8 mouse cellular contexts compared by ENCODE assay signal in genomic region chr10:76033119-76033455, GRCm38 (mm10). TPM values are rescaled to one million over a fixed set of nuclear protein-coding genes. Genes with fewer than 3 reads are reported as not detected.
A peak's percentile ranks its signal among the peaks of the same experiment; 100 is the strongest.
DNase-seq lines count a peak whose midpoint lies in the region; ATAC-seq and TF ChIP-seq lines count a peak whose summit lies in the region.

No protein-coding gene starts in this region.

- intact Hi-C loops in heart, postnatal 10 days (cut with DNase I), result no loop called here
- intact Hi-C loops in left cerebral cortex, postnatal 36 days (cut with DNase I), result no loop called here

- 12% methylated on average over 7 of the region's 7 CpGs for WGBS in heart, embryonic 14.5 days
- WGBS in forebrain, embryonic 16.5 days, result 19% methylated on average over 7 of the region's 7 CpGs
- WGBS in macrophage (ENCODE audit: missing documents), result 22% methylated on average over 7 of the region's 7 CpGs

- ATAC-seq in heart, embryonic 14.5 days (ENCODE audit: insufficient number of reproducible peaks, insufficient read depth, low FRiP score, low read depth), result no peak
- ATAC-seq in forebrain, embryonic 16.5 days, result no peak

- DNase-seq in heart, postnatal 10 days, result no peak
- DNase-seq in ES-E14 (ENCODE audit: low read depth, low spot score), result no peak
- no peak for DNase-seq in right cerebral cortex, postnatal 14 days
- no peak for DNase-seq in left cerebral cortex, postnatal 36 days (ENCODE audit: low spot score in 2 of 2)
- no peak for DNase-seq in cerebellum, postnatal 14 days

- H3K4me2 ChIP-seq in heart, embryonic 14.5 days (ENCODE audit: low read length), result peak overlapping the region; percentile 93
- peak overlapping the region; percentile 65 for H3K4me2 ChIP-seq in forebrain, embryonic 16.5 days (ENCODE audit: low read length)

- H3K79me2 ChIP-seq in macrophage (ENCODE audit: inconsistent target), result peaks cover 53% of the 10 kb centered on the region

- peak overlapping the region; percentile 69 to 89 for H3K4me3 ChIP-seq in heart, embryonic 14.5 days (ENCODE audit: control insufficient read depth in 1 of 2, insufficient read depth in 1 of 2, low read depth in 1 of 2, low read length in 2 of 2)
- H3K4me3 ChIP-seq in ES-E14 (ENCODE audit: insufficient read depth in 1 of 2, low read depth in 1 of 2, low read length in 2 of 2, poor library complexity in 1 of 2, severe bottlenecking in 1 of 2) (peak overlapping the region; percentile 82 to 89), macrophage (ENCODE audit: inconsistent target) (peak overlapping the region; percentile 80)
- peak overlapping the region; percentile 77 for H3K4me3 ChIP-seq in forebrain, embryonic 16.5 days (replicated peaks; ENCODE audit: low read length)

- H3K36me3 ChIP-seq in heart, embryonic 14.5 days (ENCODE audit: control insufficient read depth, insufficient read depth, low read length), result peaks cover 12% of the 10 kb centered on the region
- H3K36me3 ChIP-seq in ES-E14 (ENCODE audit: control insufficient read depth, insufficient read depth, low read length, poor library complexity, severe bottlenecking) (peaks cover 5% of the 10 kb centered on the region), macrophage (ENCODE audit: inconsistent target) (peaks cover 2% of the 10 kb centered on the region; the same call in 1 of the 2 replicates)
- 0 out of 2 replicates have a peak, but pooled peaks cover 4% of the 10 kb centered on the region for H3K36me3 ChIP-seq in forebrain, embryonic 16.5 days (ENCODE audit: control insufficient read depth, insufficient read depth)

- peaks cover 5 to 15% of the 10 kb centered on the region in 2 experiments; a peak in 3 of 4 replicates for H3K4me1 ChIP-seq in heart, embryonic 14.5 days (ENCODE audit: control insufficient read depth in 2 of 2, insufficient read depth in 2 of 2, low read length in 2 of 2)
- H3K4me1 ChIP-seq in ES-E14 (ENCODE audit: control insufficient read depth in 2 of 2, insufficient read depth in 2 of 2, low read length in 2 of 2, poor library complexity in 1 of 2), result peaks cover 9 to 12% of the 10 kb centered on the region in 2 experiments
- peaks cover 11% of the 10 kb centered on the region for H3K4me1 ChIP-seq in forebrain, embryonic 16.5 days (replicated peaks; ENCODE audit: control insufficient read depth, insufficient read depth, low read length)

- in situ Hi-C loops in ES-E14 (cut with MboI; ENCODE audit: low sequenced_read_pairs in 2 of 2, unreplicated experiment in 2 of 2), result no loop called here

- no peaks in the 10 kb centered on the region for H3K27me3 ChIP-seq in heart, embryonic 14.5 days (ENCODE audit: control insufficient read depth, insufficient read depth, low read length)
- no peaks in the 10 kb centered on the region for H3K27me3 ChIP-seq in forebrain, embryonic 16.5 days (replicated peaks; ENCODE audit: control insufficient read depth, insufficient read depth, low read length)

- no peaks in the 10 kb centered on the region for H3K9me3 ChIP-seq in heart, embryonic 14.5 days (ENCODE audit: control insufficient read depth, low read length)
- H3K9me3 ChIP-seq in ES-E14 (ENCODE audit: control insufficient read depth, insufficient read depth, low read depth, low read length), result no peaks in the 10 kb centered on the region
- H3K9me3 ChIP-seq in forebrain, embryonic 16.5 days (ENCODE audit: control insufficient read depth, low read length), result no peaks in the 10 kb centered on the region

- peak overlapping the region in 1 of 2 experiments; percentile 51; a peak in 1 of 4 replicates for H3K27ac ChIP-seq in heart, embryonic 14.5 days (replicated peaks in 1 of 2; ENCODE audit: control insufficient read depth in 1 of 2, insufficient read depth in 1 of 2, low read depth in 2 of 2, low read length in 2 of 2)
- H3K27ac ChIP-seq in ES-E14 (ENCODE audit: insufficient read depth, low read depth, low read length, poor library complexity, severe bottlenecking) (peak overlapping the region; percentile 86; the same call in 1 of the 2 replicates), macrophage (peak overlapping the region; percentile 38)
- peak overlapping the region; percentile 54; the same call in 1 of the 2 replicates for H3K27ac ChIP-seq in forebrain, embryonic 16.5 days (ENCODE audit: low read length)

- peak overlapping the region; percentile 96 for H3K9ac ChIP-seq in heart, embryonic 14.5 days (ENCODE audit: low read length)
- H3K9ac ChIP-seq in ES-E14 (ENCODE audit: insufficient read depth, low read depth, low read length, poor library complexity, severe bottlenecking), result peak overlapping the region; percentile 97
- peak overlapping the region; percentile 87 for H3K9ac ChIP-seq in forebrain, embryonic 16.5 days (replicated peaks; ENCODE audit: low read depth, low read length)

TF ChIP-seq in ES-E14, 5 proteins besides CTCF, POLR2A, EP300 and RAD21:
- TF ChIP-seq MAFK (IDR thresholded peaks at IDR 0.05; ENCODE audit: insufficient read depth, low read depth, low read length), result no peak
- no peak for TF ChIP-seq HCFC1 (IDR thresholded peaks at IDR 0.05; ENCODE audit: borderline replicate concordance, insufficient read depth, low read length)
- TF ChIP-seq ZC3H11A (IDR thresholded peaks at IDR 0.05; ENCODE audit: borderline replicate concordance, low read depth, low read length), result no peak
- no peak for TF ChIP-seq ZNF384 (IDR thresholded peaks at IDR 0.05; ENCODE audit: low read depth, low read length)
- TF ChIP-seq CHD2 (IDR thresholded peaks at IDR 0.05; ENCODE audit: low read depth, low read length), result no peak

RNA-seq across cellular contexts. Expression of gene Zfp280b, which starts 0.6 kb away (rescaled TPM):
- polyA plus RNA-seq in heart, embryonic 14.5 days (2014; fragmentation: Nextera tagmentation; extraction: Ambion mirVana), result 13.6 and 14.7 TPM in 2 replicates
- total RNA-seq in heart, postnatal 10 days (2021), result 1 to 10 TPM; 9.8 to 9.9 TPM
- total RNA-seq in ES-E14 (2012; rRNA removed), result 22.1 and 31.6 TPM in 2 replicates
- 12.1 and 12.5 TPM in 2 replicates for polyA plus RNA-seq in forebrain, embryonic 16.5 days (2015; fragmentation: Nextera tagmentation; extraction: Ambion mirVana)
- total RNA-seq in macrophage (2018; cell fraction: chromatin; rRNA removed), result 10 to 100 TPM in 2 of 26 experiments, 1 to 10 TPM in 23, under 1 TPM in 1; 1.00 to 12.9 (median 3.6) TPM
- total RNA-seq in macrophage (2018; cell fraction: cytosol; rRNA removed), result 1 to 10 TPM; 1.1 to 5.2 (median 3.8) TPM
- 10 to 100 TPM in 2 of 26 experiments, 1 to 10 TPM in 24; 1.3 to 11.6 (median 3.7) TPM for total RNA-seq in macrophage (2018; cell fraction: nucleus; rRNA removed)
- polyA plus RNA-seq in macrophage (2018), result 2.7 to 5.0 TPM (median 3.8 TPM) in 3 replicates
- 10 to 100 TPM; 14.6 TPM for total RNA-seq in left cerebral cortex, postnatal 36 days (2021)
